Mouse (Mus musculus) kidney, embryonic 16.5 days (tissue): Measurements from ENCODE around the gene Igfbp5. TPM values are rescaled to one million over a fixed set of nuclear protein-coding genes. Genes with fewer than 3 reads are reported as not detected.

ENCODE experiments used
- ATAC-seq: fragments of 200-750 bp; cut with Nextera tagmentation; 2 replicates; pipeline ENCODE4 v1.8.0; 2017; ENCODE audit warnings: moderate TSS enrichment; ENCODE audit not compliant: low FRiP score, low TSS enrichment
- H3K27ac ChIP-seq: fragments of 300-500 bp; sonication (generic); 2 replicates; pipeline ENCODE4 v1.5.1; 2014; ENCODE audit warnings: low read length
- H3K27me3 ChIP-seq: fragments of 300-500 bp; sonication (generic); 2 replicates; pipeline ENCODE4 v1.6.1; 2014; ENCODE audit warnings: low read length, control low read depth, mixed read lengths; ENCODE audit not compliant: insufficient read depth
- H3K36me3 ChIP-seq: fragments of 300-500 bp; sonication (generic); 2 replicates; pipeline ENCODE4 v1.6.1; 2014; ENCODE audit warnings: low read length, control low read depth, mixed read lengths; ENCODE audit not compliant: insufficient read depth
- H3K4me1 ChIP-seq: fragments of 300-500 bp; sonication (generic); 2 replicates; pipeline ENCODE4 v1.6.1; 2014; ENCODE audit warnings: low read length, control low read depth, mixed read lengths; ENCODE audit not compliant: insufficient read depth
- H3K4me2 ChIP-seq: fragments of 300-500 bp; sonication (generic); replicated peaks from 2 replicates; pipeline ENCODE4 v1.6.1; 2014; ENCODE audit warnings: low read depth, low read length
- H3K4me3 ChIP-seq: fragments of 300-500 bp; sonication (generic); 2 replicates; pipeline ENCODE4 v1.5.1; 2014; ENCODE audit warnings: mild to moderate bottlenecking, low read length
- H3K9ac ChIP-seq: fragments of 300-500 bp; sonication (generic); replicated peaks from 2 replicates; pipeline ENCODE4 v1.6.1; 2014; ENCODE audit warnings: low read length
- H3K9me3 ChIP-seq: fragments of 300-500 bp; sonication (generic); 2 replicates; pipeline ENCODE4 v1.6.1; 2016; ENCODE audit warnings: low read length, control low read depth
- WGBS: fragments of 180-500 bp; shearing (Covaris S2); extraction: QIAGEN DNeasy Blood & Tissue Kit; methylation state at CpG from one replicate; pipeline ENCODE4 v1.1.7; 2014; 5-methylcytosine and 5-hydroxymethylcytosine counted together
- polyA plus RNA-seq: library from polyadenylated mRNA; unstranded; fragments of >200 nt; fragmentation: Nextera tagmentation; extraction: Ambion mirVana; gene quantifications from 2 replicates; pipeline ENCODE4 v1.2.1, GENCODE M21; 2015

The Igfbp5 gene
- polyA plus RNA-seq, 1 experiment from 2014 or later: 89.0 TPM

- WGBS: 7% methylated on average over 22 of the region's 22 CpGs
- peak overlapping the region; percentile 86 for H3K27ac ChIP-seq
- ATAC-seq: peak; percentile 60
- H3K4me3 ChIP-seq: peak overlapping the region; percentile 72
- peaks cover 37% of the 10 kb centered on the region for H3K4me1 ChIP-seq
- H3K9me3 ChIP-seq: no peaks in the 10 kb centered on the region
- H3K27me3 ChIP-seq: no peaks in the 10 kb centered on the region
- no peaks in the 10 kb centered on the region for H3K36me3 ChIP-seq
- H3K4me2 ChIP-seq: peak overlapping the region; percentile 94
- peak overlapping the region; percentile 57 for H3K9ac ChIP-seq
Measured at GRCm38 (mm10) chr1:72869681-72870614, 4.7 kb downstream of the Igfbp5 start.

- no peak overlapping the region for H3K27ac ChIP-seq
- no peak overlapping the region for H3K4me3 ChIP-seq
- H3K27me3 ChIP-seq: no peaks in the 10 kb centered on the region
- no peak overlapping the region for H3K9ac ChIP-seq
- peak overlapping the region; percentile 94; the same call in 1 of the 2 replicates for H3K4me2 ChIP-seq
- H3K36me3 ChIP-seq: no peaks in the 10 kb centered on the region
- ATAC-seq: no peak
- H3K4me1 ChIP-seq: peaks cover 36% of the 10 kb centered on the region
- no peaks in the 10 kb centered on the region for H3K9me3 ChIP-seq
Measured at GRCm38 (mm10) chr1:72869275-72869674, 5.4 kb downstream of the Igfbp5 start.

- Histone ChIP-seq H3K9me3 (no peaks in the 10 kb centered on the region), H3K27ac (no peak overlapping the region), H3K36me3 (peaks cover 3% of the 10 kb centered on the region; the same call in 1 of the 2 replicates), H3K4me2 (no peak overlapping the region), H3K4me3 (no peak overlapping the region), H3K9ac (no peak overlapping the region), H3K27me3 (no peaks in the 10 kb centered on the region), H3K4me1 (peaks cover 36% of the 10 kb centered on the region)
- no peak for ATAC-seq
- WGBS: 71% methylated on average over 10 of the region's 10 CpGs
Measured at GRCm38 (mm10) chr1:72868429-72869215, 6.1 kb downstream of the Igfbp5 start.

- Histone ChIP-seq H3K9me3 (no peaks in the 10 kb centered on the region), H3K4me2 (no peak overlapping the region), H3K27me3 (no peaks in the 10 kb centered on the region), H3K9ac (no peak overlapping the region), H3K4me3 (no peak overlapping the region), H3K36me3 (peaks cover 12% of the 10 kb centered on the region; the same call in 1 of the 2 replicates), H3K27ac (no peak overlapping the region), H3K4me1 (peaks cover 30% of the 10 kb centered on the region)
- no peak for ATAC-seq
- WGBS: 35% methylated on average over 1 of the region's 1 CpGs
Measured at GRCm38 (mm10) chr1:72867346-72867745, 7.3 kb downstream of the Igfbp5 start.

- WGBS: 53% methylated on average over 5 of the region's 5 CpGs
- no peak overlapping the region for H3K4me2 ChIP-seq
- no peaks in the 10 kb centered on the region for H3K9me3 ChIP-seq
- ATAC-seq: no peak
- H3K27ac ChIP-seq: no peak overlapping the region
- H3K36me3 ChIP-seq: peaks cover 12% of the 10 kb centered on the region; the same call in 1 of the 2 replicates
- peaks cover 24% of the 10 kb centered on the region for H3K4me1 ChIP-seq
- H3K4me3 ChIP-seq: no peak overlapping the region
- H3K9ac ChIP-seq: no peak overlapping the region
- no peaks in the 10 kb centered on the region for H3K27me3 ChIP-seq
Measured at GRCm38 (mm10) chr1:72866417-72866816, 8.3 kb downstream of the Igfbp5 start.

- H3K4me2 ChIP-seq: no peak overlapping the region
- 24% methylated on average over 6 of the region's 6 CpGs for WGBS
- H3K27ac ChIP-seq: no peak overlapping the region
- no peaks in the 10 kb centered on the region for H3K9me3 ChIP-seq
- no peak for ATAC-seq
- peaks cover 12% of the 10 kb centered on the region; the same call in 1 of the 2 replicates for H3K36me3 ChIP-seq
- no peak overlapping the region for H3K9ac ChIP-seq
- no peaks in the 10 kb centered on the region for H3K27me3 ChIP-seq
- H3K4me1 ChIP-seq: peaks cover 23% of the 10 kb centered on the region
- no peak overlapping the region for H3K4me3 ChIP-seq
Measured at GRCm38 (mm10) chr1:72865900-72866299, 8.8 kb downstream of the Igfbp5 start.

- no peak overlapping the region for H3K9ac ChIP-seq
- peaks cover 23% of the 10 kb centered on the region; the same call in 1 of the 2 replicates for H3K36me3 ChIP-seq
- H3K9me3 ChIP-seq: no peaks in the 10 kb centered on the region
- H3K27ac ChIP-seq: no peak overlapping the region
- ATAC-seq: no peak
- no peaks in the 10 kb centered on the region for H3K27me3 ChIP-seq
- H3K4me3 ChIP-seq: no peak overlapping the region
- peaks cover 11% of the 10 kb centered on the region; the same call in 1 of the 2 replicates for H3K4me1 ChIP-seq
- 55% methylated on average over 3 of the region's 3 CpGs for WGBS
- no peak overlapping the region for H3K4me2 ChIP-seq
Measured at GRCm38 (mm10) chr1:72864272-72864671, 10.4 kb downstream of the Igfbp5 start.

- Histone ChIP-seq H3K27me3 (no peaks in the 10 kb centered on the region), H3K4me3 (no peak overlapping the region), H3K36me3 (peaks cover 29% of the 10 kb centered on the region; the same call in 1 of the 2 replicates), H3K9ac (no peak overlapping the region), H3K4me2 (no peak overlapping the region), H3K27ac (no peak overlapping the region), H3K4me1 (0 out of 2 replicates have a peak, but pooled peaks cover 6% of the 10 kb centered on the region), H3K9me3 (no peaks in the 10 kb centered on the region)
- WGBS: 83% methylated on average over 8 of the region's 8 CpGs
- no peak for ATAC-seq
Measured at GRCm38 (mm10) chr1:72863692-72864091, 11.0 kb downstream of the Igfbp5 start.

- H3K4me2 ChIP-seq: no peak overlapping the region
- no peak overlapping the region for H3K27ac ChIP-seq
- no peak overlapping the region for H3K9ac ChIP-seq
- peaks cover 30% of the 10 kb centered on the region; the same call in 1 of the 2 replicates for H3K36me3 ChIP-seq
- no peak overlapping the region for H3K4me3 ChIP-seq
- no peak for ATAC-seq
- no peaks in the 10 kb centered on the region for H3K27me3 ChIP-seq
- H3K4me1 ChIP-seq: 0 out of 2 replicates have a peak, but pooled peaks cover 4% of the 10 kb centered on the region
- no peaks in the 10 kb centered on the region for H3K9me3 ChIP-seq
- 86% methylated on average over 21 of the region's 21 CpGs for whole genome bisulfite sequencing
Measured at GRCm38 (mm10) chr1:72862248-72862647, 12.4 kb downstream of the Igfbp5 start.
